Comparison of ENCODE assay signal across 12 mouse cellular contexts in genomic region chr8:35218327-35218726, GRCm38 (mm10).
A peak's percentile ranks its signal among the peaks of the same experiment; 100 is the strongest.
DNase-seq lines count a peak whose midpoint lies in the region; ATAC-seq and TF ChIP-seq lines count a peak whose summit lies in the region.
"Had no signal": no experiment of that assay in that cellular context is flagged by ENCODE, and none has a peak within 500 bp of the region (broad histone marks: within the 10 kb centered on the region; RNA-seq: fewer than 3 reads in every experiment).

No protein-coding gene starts in this region.

- no peak overlapping the region for H3K4me2 ChIP-seq in kidney, embryonic 15.5 days
- H3K4me2 ChIP-seq: hindbrain, embryonic 15.5 days; lung, embryonic 14.5 days; midbrain, embryonic 13.5 days had no signal

- no peaks in the 10 kb centered on the region for H3K27me3 ChIP-seq in kidney, adult 2 months (replicated peaks; ENCODE audit: control insufficient read depth, insufficient read depth, low read length)
- H3K27me3 ChIP-seq in kidney, embryonic 15.5 days: no peaks in the 10 kb centered on the region
- no peaks in the 10 kb centered on the region for H3K27me3 ChIP-seq in hindbrain, embryonic 10.5 days (ENCODE audit: insufficient read depth, poor library complexity, severe bottlenecking)
- H3K27me3 ChIP-seq: hindbrain, embryonic 15.5 days; midbrain, embryonic 13.5 days had no signal

- H3K4me1 ChIP-seq in kidney, adult 2 months (ENCODE audit: control insufficient read depth, insufficient read depth, low read length): no peaks in the 10 kb centered on the region
- no peaks in the 10 kb centered on the region for H3K4me1 ChIP-seq in kidney, embryonic 15.5 days
- H3K4me1 ChIP-seq in hindbrain, embryonic 10.5 days (replicated peaks): peaks cover 11% of the 10 kb centered on the region
- H3K4me1 ChIP-seq: hindbrain, embryonic 15.5 days; midbrain, embryonic 13.5 days had no signal

- H3K9me3 ChIP-seq in kidney, embryonic 15.5 days (replicated peaks): no peaks in the 10 kb centered on the region
- H3K9me3 ChIP-seq in hindbrain, embryonic 10.5 days: no peaks in the 10 kb centered on the region
- H3K9me3 ChIP-seq: hindbrain, embryonic 15.5 days; midbrain, embryonic 13.5 days had no signal

- peak; percentile 48 for DNase-seq in adrenal gland, adult 8-10 months
- no peak for DNase-seq in adrenal gland, adult 18-20 months (ENCODE audit: low spot score in 2 of 2)
- DNase-seq in kidney, adult 2 months: peak; percentile 41
- peak; percentile 40 for DNase-seq in kidney, postnatal 14 days
- DNase-seq in embryo, embryonic 11 days: no peak
- DNase-seq in hindbrain, embryonic 10.5 days (ENCODE audit: low spot score): no peak
- DNase-seq: cerebellum, postnatal 36 days; lung, embryonic 14.5 days had no signal

- H3K9ac ChIP-seq in kidney, embryonic 15.5 days: no peak overlapping the region
- H3K9ac ChIP-seq: hindbrain, embryonic 15.5 days; lung, embryonic 14.5 days; midbrain, embryonic 13.5 days had no signal

- no peaks in the 10 kb centered on the region for H3K36me3 ChIP-seq in kidney, adult 2 months (ENCODE audit: control insufficient read depth, insufficient read depth, low read length)
- no peaks in the 10 kb centered on the region for H3K36me3 ChIP-seq in kidney, embryonic 15.5 days
- H3K36me3 ChIP-seq in hindbrain, embryonic 10.5 days: no peaks in the 10 kb centered on the region
- H3K36me3 ChIP-seq: hindbrain, embryonic 15.5 days; midbrain, embryonic 13.5 days had no signal

- H3K27ac ChIP-seq in kidney, adult 2 months (ENCODE audit: insufficient read depth, low read depth, low read length): no peak overlapping the region
- H3K27ac ChIP-seq in kidney, embryonic 15.5 days: no peak overlapping the region
- H3K27ac ChIP-seq in hindbrain, embryonic 10.5 days: no peak overlapping the region
- H3K27ac ChIP-seq: hindbrain, embryonic 15.5 days; midbrain, embryonic 13.5 days had no signal

- TF ChIP-seq POLR2A in kidney, adult 2 months (IDR thresholded peaks at IDR 0.05; ENCODE audit: low read depth, low read length): no peak

- WGBS in kidney, adult 2 months: 59% methylated on average over 4 of the region's 4 CpGs
- 68% methylated on average over 4 of the region's 4 CpGs for WGBS in kidney, embryonic 15.5 days
- WGBS in hindbrain, embryonic 10.5 days: 78% methylated on average over 4 of the region's 4 CpGs

- H3K4me3 ChIP-seq in kidney, adult 2 months (ENCODE audit: insufficient read depth, low read depth, low read length): no peak overlapping the region
- H3K4me3 ChIP-seq in kidney, embryonic 15.5 days (replicated peaks): no peak overlapping the region
- no peak overlapping the region for H3K4me3 ChIP-seq in hindbrain, embryonic 10.5 days
- H3K4me3 ChIP-seq: hindbrain, embryonic 15.5 days; midbrain, embryonic 13.5 days had no signal

- no peak for TF ChIP-seq CTCF in kidney, adult 2 months (conservative IDR thresholded peaks at IDR 0.05; ENCODE audit: insufficient read depth, insufficient read length, low read depth, low read length)

- no peak for ATAC-seq in kidney, embryonic 15.5 days (replicated peaks; ENCODE audit: low FRiP score)
- ATAC-seq in common myeloid progenitor, adult 5-6 weeks (replicated peaks; ENCODE audit: low read depth, poor library complexity, severe bottlenecking): peak; percentile 93
- ATAC-seq: midbrain, embryonic 13.5 days had no signal

Comparison
In these comparisons a context has a peak if more than half of its experiments do, and no peak if none do; other contexts are left out.
1. DNase-seq: peak in adrenal gland, adult 8-10 months (single experiment), kidney, adult 2 months (single experiment) and kidney, postnatal 14 days (single experiment); none in adrenal gland, adult 18-20 months (0 of 2), embryo, embryonic 11 days (single experiment) and hindbrain, embryonic 10.5 days (single experiment).